Mouse (Mus musculus) megakaryocyte, embryonic 14.5 days (primary cell): Measurements from ENCODE around the gene Enox2. TPM values are rescaled to one million over a fixed set of nuclear protein-coding genes. Genes with fewer than 3 reads are reported as not detected.

Experiments
- H3K27me3 ChIP-seq: replicated peaks from 2 replicates; pipeline ENCODE3; 2012; ENCODE audit warnings: inconsistent platforms
- H3K36me3 ChIP-seq: replicated peaks from 2 replicates; pipeline ENCODE3; 2012; ENCODE audit warnings: low read length, inconsistent platforms, mixed read lengths
- H3K4me1 ChIP-seq: 2 replicates; pipeline ENCODE4 v1.6.1; 2012; ENCODE audit warnings: inconsistent platforms
- H3K4me3 ChIP-seq: replicated peaks from 2 replicates; pipeline ENCODE3; 2012; ENCODE audit warnings: moderate library complexity, mild to moderate bottlenecking, inconsistent platforms
- H3K9me3 ChIP-seq: 2 replicates; pipeline ENCODE4 v1.6.1; 2012; ENCODE audit warnings: inconsistent platforms
- FLI1 ChIP-seq: IDR thresholded peaks from 2 replicates; pipeline ENCODE4 v1.6.1; 2012; ENCODE audit warnings: low read length, inconsistent platforms, mixed read lengths
- GATA1 ChIP-seq: IDR thresholded peaks from 3 replicates; pipeline ENCODE4 v1.6.1; 2012; ENCODE audit warnings: mixed read lengths, low read length, inconsistent platforms, borderline replicate concordance
- polyA plus RNA-seq: library from polyadenylated mRNA; stranded (reverse); fragments of >175 nt; gene quantifications from 2 replicates; pipeline ENCODE4 v1.2.3, GENCODE M21; 2012; ENCODE audit warnings: low replicate concordance; ENCODE audit not compliant: insufficient read depth

Gene Enox2
- polyA plus RNA-seq, result 1.7 and 2.9 TPM in 2 replicates

- Histone ChIP-seq H3K4me1 (peaks cover 3% of the 10 kb centered on the region; the same call in 1 of the 2 replicates), H3K36me3 (peaks cover 12% of the 10 kb centered on the region), H3K4me3 (peak within 1 kb of the TSS; percentile 93), H3K27me3 (peaks cover 5% of the 10 kb centered on the region), H3K9me3 (no peaks in the 10 kb centered on the region)
- TF ChIP-seq GATA1 (no peak), FLI1 (no peak)
Observed at GRCm38 (mm10) chrX:49287700-49288563, at the start of gene Enox2. Gene Enox2, minus strand, starts transcription at chrX:49288259.

- no peaks in the 10 kb centered on the region for H3K4me1 ChIP-seq
- no peak overlapping the region for H3K4me3 ChIP-seq
- no peak for TF ChIP-seq FLI1
- no peak for TF ChIP-seq GATA1
- 0 out of 2 replicates have a peak, but pooled peaks cover 4% of the 10 kb centered on the region for H3K9me3 ChIP-seq
- peaks cover 5% of the 10 kb centered on the region for H3K27me3 ChIP-seq
- H3K36me3 ChIP-seq, result no peaks in the 10 kb centered on the region
Observed at GRCm38 (mm10) chrX:49309496-49309895, 21.4 kb upstream of the Enox2 start.

GRCm38 (mm10) chrX:49306659-49307058, 18.6 kb upstream of the Enox2 start:
- Histone ChIP-seq H3K27me3 (peaks cover 5% of the 10 kb centered on the region), H3K4me1 (no peaks in the 10 kb centered on the region), H3K4me3 (no peak overlapping the region), H3K9me3 (no peaks in the 10 kb centered on the region), H3K36me3 (no peaks in the 10 kb centered on the region)
- TF ChIP-seq GATA1, result no peak

GRCm38 (mm10) chrX:49279918-49280586, 8.0 kb downstream of the Enox2 start:
- H3K36me3 ChIP-seq, result peaks cover 4% of the 10 kb centered on the region

GRCm38 (mm10) chrX:49273487-49274042, 14.5 kb downstream of the Enox2 start:
- Histone ChIP-seq H3K4me3 (no peak overlapping the region), H3K4me1 (no peaks in the 10 kb centered on the region; the same call in 1 of the 2 replicates), H3K9me3 (no peaks in the 10 kb centered on the region), H3K36me3 (no peaks in the 10 kb centered on the region), H3K27me3 (peaks cover 5% of the 10 kb centered on the region)
- TF ChIP-seq FLI1, result no peak
- no peak for TF ChIP-seq GATA1

More at GRCm38 (mm10) chrX:49279918-49280586, 8.0 kb downstream of the Enox2 start:
- H3K27me3 ChIP-seq, result peaks cover 1% of the 10 kb centered on the region
- no peak for TF ChIP-seq GATA1
- no peak for TF ChIP-seq FLI1
- H3K4me1 ChIP-seq, result peaks cover 20% of the 10 kb centered on the region; the same call in 1 of the 2 replicates
- H3K9me3 ChIP-seq, result no peaks in the 10 kb centered on the region
- H3K4me3 ChIP-seq, result no peak overlapping the region

- H3K4me3 ChIP-seq, result no peak overlapping the region
- H3K36me3 ChIP-seq, result peaks cover 8% of the 10 kb centered on the region
- H3K4me1 ChIP-seq, result no peaks in the 10 kb centered on the region
- no peaks in the 10 kb centered on the region for H3K27me3 ChIP-seq
- peaks cover 7% of the 10 kb centered on the region for H3K9me3 ChIP-seq
- no peak for TF ChIP-seq GATA1
- TF ChIP-seq FLI1, result no peak
Observed at GRCm38 (mm10) chrX:49250816-49251215, 37.2 kb downstream of the Enox2 start.

GRCm38 (mm10) chrX:49225792-49226426, 62.1 kb downstream of the Enox2 start:
- H3K27me3 ChIP-seq, result no peaks in the 10 kb centered on the region
- H3K36me3 ChIP-seq, result no peaks in the 10 kb centered on the region
- TF ChIP-seq FLI1, result no peak
- no peak for TF ChIP-seq GATA1
- H3K4me3 ChIP-seq, result no peak overlapping the region
- no peaks in the 10 kb centered on the region for H3K9me3 ChIP-seq
- H3K4me1 ChIP-seq, result no peaks in the 10 kb centered on the region

GRCm38 (mm10) chrX:49216422-49216821, 71.6 kb downstream of the Enox2 start:
- H3K36me3 ChIP-seq, result no peaks in the 10 kb centered on the region
- no peak overlapping the region for H3K4me3 ChIP-seq
- H3K4me1 ChIP-seq, result no peaks in the 10 kb centered on the region; the same call in 1 of the 2 replicates
- no peak for TF ChIP-seq FLI1
- TF ChIP-seq GATA1, result no peak
- no peaks in the 10 kb centered on the region for H3K9me3 ChIP-seq
- H3K27me3 ChIP-seq, result no peaks in the 10 kb centered on the region

GRCm38 (mm10) chrX:49196386-49196785, 91.7 kb downstream of the Enox2 start:
- H3K4me1 ChIP-seq, result no peaks in the 10 kb centered on the region
- TF ChIP-seq GATA1 (no peak), FLI1 (no peak)
- no peaks in the 10 kb centered on the region for H3K36me3 ChIP-seq
- H3K4me3 ChIP-seq, result no peak overlapping the region
- H3K9me3 ChIP-seq, result no peaks in the 10 kb centered on the region
- H3K27me3 ChIP-seq, result no peaks in the 10 kb centered on the region
